Mouse (Mus musculus) heart, adult 2 months (tissue): ENCODE data around the gene P2ry14. TPM values are rescaled to one million over a fixed set of nuclear protein-coding genes. Genes with fewer than 3 reads are reported as not detected.
A peak's percentile ranks its signal among the peaks of the same experiment; 100 is the strongest.

ENCODE experiments used
- DNase-seq, 2 experiments: peaks; one replicate each; pipeline ENCODE4 v3.0.0; 2021
- H3K27ac ChIP-seq: fragments of 200-600 bp; 2 replicates; pipeline ENCODE4 v1.8.1; 2022
- H3K27me3 ChIP-seq: fragments of 200-500 bp; 2 replicates; pipeline ENCODE4 v1.6.1; 2012; ENCODE audit warnings: mild to moderate bottlenecking, low read length, inconsistent platforms, mixed read lengths; ENCODE audit not compliant: control insufficient read depth, insufficient read depth
- H3K36me3 ChIP-seq: fragments of 200-500 bp; 2 replicates; pipeline ENCODE4 v1.6.1; 2012; ENCODE audit warnings: low read length, inconsistent platforms; ENCODE audit not compliant: control insufficient read depth, insufficient read depth
- H3K4me1 ChIP-seq: fragments of 200-500 bp; 2 replicates; pipeline ENCODE4 v1.6.1; 2011; ENCODE audit warnings: low read length; ENCODE audit not compliant: control insufficient read depth, insufficient read depth
- H3K4me3 ChIP-seq: fragments of 200-600 bp; 2 replicates; pipeline ENCODE4 v1.8.1; 2022
- H3K79me2 ChIP-seq: fragments of 200-500 bp; replicated peaks from 2 replicates; pipeline ENCODE4 v1.6.1; 2012; ENCODE audit warnings: mild to moderate bottlenecking, inconsistent platforms, low read length, moderate library complexity, mixed read lengths; ENCODE audit not compliant: control insufficient read depth, insufficient read depth
- H3K9ac ChIP-seq: fragments of 200-500 bp; 2 replicates; pipeline ENCODE4 v1.6.1; 2012; ENCODE audit warnings: low read depth, mild to moderate bottlenecking, control low read depth, inconsistent platforms, low read length, mixed read lengths
- CTCF ChIP-seq: fragments of 200-600 bp; IDR thresholded peaks from 2 replicates; pipeline ENCODE4 v1.8.1; 2022; ENCODE audit warnings: antibody characterized with exemption, mild to moderate bottlenecking, moderate library complexity
- EP300 ChIP-seq: fragments of 200-500 bp; IDR thresholded peaks from 2 replicates; pipeline ENCODE4 v1.6.1; 2011; ENCODE audit warnings: low read depth, low read length, control low read depth; ENCODE audit not compliant: insufficient read depth
- POLR2A ChIP-seq: fragments of 200-500 bp; IDR thresholded peaks from 2 replicates; pipeline ENCODE4 v1.6.1; 2011; ENCODE audit warnings: mild to moderate bottlenecking, low read depth, low read length, control low read depth; ENCODE audit not compliant: insufficient read depth
- WGBS: fragments of 180-500 bp; shearing (Covaris S2); methylation state at CpG from one replicate; pipeline ENCODE4 v1.1.7; 2018; 5-methylcytosine and 5-hydroxymethylcytosine counted together
- intact Hi-C: fragments of 180-260 bp; cut with DNase I; formaldehyde crosslinking; loops from one replicate; pipeline ENCODE4 v1.15.1; 2025
- long read RNA-seq: library from polyadenylated mRNA; stranded (forward); transcript quantifications from one replicate; pipeline ENCODE4 v2.0.0, GENCODE M21; 2021
- polyA plus RNA-seq: library from polyadenylated mRNA; depleted of rRNA; stranded (reverse); fragments of >200 nt; gene quantifications from 2 replicates; pipeline ENCODE4 v1.2.3, GENCODE M21; 2012; rRNA removed
- total RNA-seq, 2 experiments: library from RNA; stranded (reverse); gene quantifications; 2 replicates each; pipeline ENCODE4 v1.2.3; 2021

P2ry14 gene
- 1 to 10 TPM; 4.3 to 4.4 TPM for total RNA-seq
- polyA plus RNA-seq, result 3.4 and 6.7 TPM in 2 replicates
- long read RNA-seq, partial matches to known transcripts, result 0 of 7 reads
- long read RNA-seq, other reads (novel, unspliced or antisense), result 1 of 7 reads

DNA sequence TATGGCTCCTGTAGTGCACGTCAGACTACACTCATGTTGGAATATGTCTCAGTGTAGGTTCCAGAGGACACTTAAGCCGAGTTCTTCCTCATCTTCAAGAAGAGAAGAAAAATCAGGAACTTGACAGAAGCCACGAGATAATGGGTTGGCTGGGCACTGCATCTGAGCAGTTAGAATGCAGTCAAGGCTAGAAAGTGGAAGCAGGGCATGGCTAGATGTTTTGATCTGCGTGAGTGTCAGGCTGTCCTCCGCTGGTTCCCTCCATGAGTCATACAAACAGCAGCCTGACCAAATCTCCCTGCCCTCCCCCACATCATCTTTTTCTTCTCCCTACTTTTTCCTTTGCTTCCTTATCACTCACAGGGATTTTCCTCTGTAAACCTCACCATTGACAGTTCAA, at the start of gene P2ry14:
P2ry14 (minus strand) TSS at position 195 of the 400 bp plus-strand sequence.
- 44% methylated on average over 5 of the region's 5 CpGs for WGBS
- intact Hi-C loops, result no loop called here
- no peaks in the 10 kb centered on the region for H3K27me3 ChIP-seq

DNA sequence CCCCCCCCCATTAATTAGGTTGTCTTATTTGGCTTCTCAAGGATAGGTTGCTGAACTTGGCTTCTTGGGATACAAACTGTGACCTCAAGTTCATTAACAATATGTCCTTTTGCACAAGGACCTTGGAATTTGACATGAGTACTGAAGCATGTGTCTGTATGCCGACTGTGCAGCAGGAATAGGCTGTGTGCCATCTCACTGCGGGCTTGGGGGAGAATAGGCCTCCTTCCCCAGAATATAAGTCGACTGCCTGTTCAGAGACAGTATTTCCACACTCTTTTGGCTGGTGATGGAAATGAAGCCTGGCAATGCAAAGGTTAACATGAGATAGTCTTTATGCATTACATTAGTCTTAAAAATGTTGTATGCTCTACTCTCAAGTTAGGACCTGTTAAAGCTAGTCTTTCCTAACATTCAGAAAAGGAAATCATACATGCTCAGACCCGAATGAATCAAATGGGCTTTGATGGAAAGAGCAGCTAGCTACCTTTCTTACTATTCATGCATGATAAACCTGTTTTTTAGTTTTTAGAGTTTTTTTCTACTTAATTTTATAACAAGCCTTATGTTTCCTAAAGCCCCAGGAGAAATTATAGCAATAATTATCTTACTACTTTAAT, 44.0 kb upstream of the P2ry14 start:
- 78% methylated on average over 4 of the region's 4 CpGs for WGBS
- intact Hi-C loops, result no loop called here

More for the DNA sequence above, at the start of gene P2ry14:
- Histone ChIP-seq H3K4me3 (no peak within 1 kb of the TSS), H3K36me3 (no peaks in the 10 kb centered on the region), H3K9ac (no peak within 1 kb of the TSS), H3K27ac (no peak within 1 kb of the TSS), H3K4me1 (no peaks in the 10 kb centered on the region), H3K79me2 (no peaks in the 10 kb centered on the region)
- TF ChIP-seq CTCF (no peak), POLR2A (no peak), EP300 (no peak)
- DNase-seq, result peak in 1 of 2 experiments; percentile 24

DNA sequence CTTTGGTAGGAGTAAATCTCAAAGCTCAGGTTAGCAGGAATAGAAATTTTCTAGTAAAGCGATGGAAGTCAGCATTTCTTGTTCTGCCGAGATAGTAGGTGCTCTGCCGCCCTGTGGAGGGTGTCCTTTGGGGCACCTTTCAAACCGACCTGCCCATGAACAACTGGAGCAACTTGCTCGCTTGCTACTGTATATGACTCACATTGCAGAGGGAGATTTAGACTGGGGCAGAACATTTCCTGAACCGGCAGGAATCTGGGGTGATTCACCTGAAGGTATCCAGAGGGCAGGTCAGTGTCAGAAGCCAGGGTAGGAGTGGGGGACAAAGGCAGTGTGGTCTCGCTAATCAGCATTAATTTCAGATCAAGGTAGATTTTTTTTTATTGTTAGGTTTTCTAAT, 41.5 kb upstream of the P2ry14 start, which contains the start of gene Gpr87:
Gpr87 (minus strand) TSS at position 167 of the 400 bp plus-strand sequence.
- H3K9ac ChIP-seq, result no peak within 1 kb of the TSS
- no peaks in the 10 kb centered on the region for H3K27me3 ChIP-seq
- H3K4me3 ChIP-seq, result no peak within 1 kb of the TSS
- no peaks in the 10 kb centered on the region for H3K36me3 ChIP-seq
- DNase-seq, result no peak
- H3K4me1 ChIP-seq, result no peaks in the 10 kb centered on the region
- no peak within 1 kb of the TSS for H3K27ac ChIP-seq
- 82% methylated on average over 7 of the region's 7 CpGs for WGBS
- no peaks in the 10 kb centered on the region for H3K79me2 ChIP-seq
- intact Hi-C loops, result no loop called here
- TF ChIP-seq POLR2A (no peak), CTCF (no peak), EP300 (no peak)

More for the DNA sequence above, 44.0 kb upstream of the P2ry14 start:
- no peak for DNase-seq
- no peak overlapping the region for H3K9ac ChIP-seq
- no peak overlapping the region for H3K4me3 ChIP-seq
- TF ChIP-seq EP300 (no peak), POLR2A (no peak), CTCF (no peak)
- no peak overlapping the region for H3K27ac ChIP-seq
- H3K36me3 ChIP-seq, result no peaks in the 10 kb centered on the region
- no peaks in the 10 kb centered on the region for H3K27me3 ChIP-seq
- no peaks in the 10 kb centered on the region for H3K79me2 ChIP-seq
- no peaks in the 10 kb centered on the region for H3K4me1 ChIP-seq

DNA sequence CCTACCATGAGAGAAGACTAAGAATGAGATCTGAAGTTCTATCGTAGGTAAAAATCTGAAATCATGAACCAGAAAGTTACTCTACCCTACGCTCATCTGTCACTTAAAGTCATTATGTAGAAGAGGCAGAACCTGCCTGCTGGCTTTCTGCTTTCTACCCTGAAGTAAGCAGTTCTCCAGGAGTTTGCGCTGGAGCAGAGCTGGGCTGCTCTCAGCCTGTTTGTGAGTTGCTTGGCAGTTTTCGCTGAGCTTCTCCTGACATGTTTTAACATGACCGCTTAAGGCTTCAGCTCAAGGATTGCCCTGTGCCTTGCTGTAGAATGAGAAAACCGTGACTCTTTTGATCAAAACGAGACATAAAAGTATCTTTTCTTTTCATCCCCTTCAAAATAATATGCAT, 40.7 kb upstream of the P2ry14 start:
- Histone ChIP-seq H3K27ac (no peak overlapping the region), H3K9ac (no peak overlapping the region)
- 90% methylated on average over 7 of the region's 7 CpGs for WGBS

DNA sequence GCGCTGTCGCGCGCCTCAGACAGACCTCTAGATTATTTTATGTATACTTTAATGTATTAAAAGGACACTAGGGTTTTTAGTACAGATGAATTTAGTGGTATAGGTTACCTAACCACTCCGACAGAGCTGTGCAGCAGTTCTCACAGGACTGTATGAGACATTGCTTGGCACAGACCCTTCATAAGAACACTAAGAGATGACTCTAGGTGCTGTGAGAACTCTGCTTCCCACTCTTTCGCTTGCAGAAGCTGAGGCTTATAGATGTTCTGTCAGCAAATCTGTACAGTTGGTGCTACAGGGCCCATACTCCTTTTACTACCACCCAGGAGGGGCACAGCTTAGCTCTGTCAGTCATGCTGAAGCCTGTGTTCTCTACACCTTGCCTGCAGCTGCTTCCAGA, 38.3 kb upstream of the P2ry14 start:
- H3K79me2 ChIP-seq, result no peaks in the 10 kb centered on the region
- no peaks in the 10 kb centered on the region for H3K36me3 ChIP-seq
- intact Hi-C loops, result no loop called here
- H3K27me3 ChIP-seq, result no peaks in the 10 kb centered on the region
- TF ChIP-seq POLR2A (no peak), EP300 (no peak), CTCF (no peak)
- H3K9ac ChIP-seq, result no peak overlapping the region
- DNase-seq, result no peak
- H3K27ac ChIP-seq, result no peak overlapping the region
- H3K4me3 ChIP-seq, result no peak overlapping the region
- H3K4me1 ChIP-seq, result no peaks in the 10 kb centered on the region
- 94% methylated on average over 6 of the region's 6 CpGs for WGBS

More for the DNA sequence above, 40.7 kb upstream of the P2ry14 start:
- Histone ChIP-seq H3K27me3 (no peaks in the 10 kb centered on the region), H3K4me1 (no peaks in the 10 kb centered on the region), H3K4me3 (no peak overlapping the region), H3K79me2 (no peaks in the 10 kb centered on the region), H3K36me3 (no peaks in the 10 kb centered on the region)
- DNase-seq, result no peak
- intact Hi-C loops, result no loop called here
- TF ChIP-seq EP300 (no peak), POLR2A (no peak), CTCF (no peak)

DNA sequence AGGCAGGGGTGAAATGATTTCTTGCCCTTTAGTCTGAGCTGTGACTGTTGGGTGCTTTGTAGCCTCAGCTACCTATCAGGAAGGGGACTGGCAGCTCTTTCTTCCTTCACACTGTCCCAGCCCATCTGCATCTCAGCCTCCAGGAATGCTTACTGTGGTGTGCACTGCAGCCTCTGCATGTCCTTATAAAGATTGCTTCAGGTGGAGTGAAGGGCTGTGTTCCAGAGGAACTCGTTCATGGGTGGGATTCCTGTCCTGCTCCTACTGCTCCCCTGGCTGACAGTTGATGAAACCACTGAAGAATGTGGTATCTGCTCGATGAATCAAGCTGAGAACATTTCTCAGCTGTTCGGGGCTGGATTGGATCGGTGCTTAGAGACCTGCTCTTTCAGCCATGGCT, 33.9 kb upstream of the P2ry14 start:
- H3K9ac ChIP-seq, result no peak overlapping the region
- intact Hi-C loops, result no loop called here
- no peaks in the 10 kb centered on the region for H3K79me2 ChIP-seq
- DNase-seq, result no peak
- no peak overlapping the region for H3K27ac ChIP-seq
- no peaks in the 10 kb centered on the region for H3K4me1 ChIP-seq
- no peak for TF ChIP-seq CTCF
- no peak for TF ChIP-seq POLR2A
- no peak for TF ChIP-seq EP300
- no peaks in the 10 kb centered on the region for H3K36me3 ChIP-seq
- no peaks in the 10 kb centered on the region for H3K27me3 ChIP-seq
- 66% methylated on average over 4 of the region's 4 CpGs for WGBS
- H3K4me3 ChIP-seq, result no peak overlapping the region
